Mouse (Mus musculus) midbrain, embryonic 11.5 days (tissue): ENCODE data around the gene Wasl. TPM values are rescaled to one million over a fixed set of nuclear protein-coding genes. Genes with fewer than 3 reads are reported as not detected.

Experiments
- ATAC-seq: fragments of 200-750 bp; cut with Nextera tagmentation; 2 replicates; pipeline ENCODE4 v1.8.0; 2017; ENCODE audit warnings: moderate TSS enrichment, moderate library complexity; ENCODE audit not compliant: low FRiP score
- DNase-seq: peaks from one replicate; pipeline ENCODE4 v3.0.0; 2015; ENCODE audit warnings: low spot score; ENCODE audit errors: missing footprints
- H3K27ac ChIP-seq: fragments of 300-500 bp; sonication (generic); 2 replicates; pipeline ENCODE4 v1.5.1; 2014; ENCODE audit warnings: low read depth, low read length
- H3K27me3 ChIP-seq: fragments of 300-500 bp; sonication (generic); 2 replicates; pipeline ENCODE4 v1.6.1; 2014; ENCODE audit warnings: mild to moderate bottlenecking, low read length, moderate library complexity, mixed read lengths; ENCODE audit not compliant: control insufficient read depth, insufficient read depth
- H3K36me3 ChIP-seq: fragments of 300-500 bp; sonication (generic); 2 replicates; pipeline ENCODE4 v1.6.1; 2014; ENCODE audit warnings: mild to moderate bottlenecking, low read length, moderate library complexity, mixed read lengths; ENCODE audit not compliant: control insufficient read depth, insufficient read depth
- H3K4me1 ChIP-seq: fragments of 300-500 bp; sonication (generic); 2 replicates; pipeline ENCODE4 v1.6.1; 2014; ENCODE audit warnings: low read length; ENCODE audit not compliant: control insufficient read depth, insufficient read depth
- H3K4me2 ChIP-seq: fragments of 300-500 bp; sonication (generic); 2 replicates; pipeline ENCODE4 v1.6.1; 2014; ENCODE audit warnings: mild to moderate bottlenecking, moderate library complexity
- H3K4me3 ChIP-seq: fragments of 300-500 bp; sonication (generic); 2 replicates; pipeline ENCODE4 v1.5.1; 2014; ENCODE audit warnings: low read depth, low read length
- H3K9ac ChIP-seq: fragments of 300-500 bp; sonication (generic); 2 replicates; pipeline ENCODE4 v1.6.1; 2014; ENCODE audit warnings: low read length
- H3K9me3 ChIP-seq: fragments of 300-500 bp; sonication (generic); 2 replicates; pipeline ENCODE4 v1.6.1; 2016; ENCODE audit warnings: low read length; ENCODE audit not compliant: control insufficient read depth
- WGBS: fragments of 180-500 bp; shearing (Covaris S2); extraction: QIAGEN DNeasy Blood & Tissue Kit; methylation state at CpG from one replicate; pipeline ENCODE4 v1.1.7; 2014; 5-methylcytosine and 5-hydroxymethylcytosine counted together
- polyA plus RNA-seq: library from polyadenylated mRNA; unstranded; fragments of >200 nt; fragmentation: Nextera tagmentation; extraction: Ambion mirVana; gene quantifications from 2 replicates; pipeline ENCODE4 v1.2.1, GENCODE M21; 2014

Gene Wasl
- 47.0 and 50.7 TPM in 2 replicates for polyA plus RNA-seq

DNA sequence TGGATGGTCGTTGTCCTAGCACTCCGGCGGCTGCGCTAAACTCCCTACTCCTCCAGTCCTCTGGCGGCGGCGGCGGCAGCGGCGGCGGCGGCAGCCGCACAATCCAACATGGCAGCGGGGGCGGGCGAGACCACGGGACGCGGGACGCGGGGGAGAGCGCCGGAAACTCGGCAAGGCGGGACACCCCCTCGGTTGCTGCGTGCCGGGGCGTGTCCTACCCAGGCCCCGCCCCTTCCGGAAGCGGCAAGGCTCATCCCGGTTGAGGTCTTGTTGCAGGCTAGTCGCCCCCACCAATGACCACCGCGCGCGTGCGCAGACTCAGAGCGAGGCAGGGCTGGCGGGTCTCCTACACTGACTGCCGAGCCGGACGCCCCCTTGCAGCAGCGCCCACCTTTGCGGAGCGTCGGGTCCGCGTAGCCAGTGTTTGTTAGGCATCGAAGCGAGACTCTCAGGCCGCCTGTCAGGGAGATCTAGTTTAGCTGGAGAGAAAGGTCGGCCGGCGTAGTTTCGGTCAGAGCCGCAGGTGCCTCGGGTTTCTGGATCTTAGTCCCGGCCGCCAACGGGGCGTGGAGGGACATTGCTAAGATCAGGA lies at the start of gene Wasl:
Gene Wasl (minus strand): TSS at position 143 of the 592 bp plus-strand sequence.
- Histone ChIP-seq H3K9me3 (no peaks in the 10 kb centered on the region), H3K9ac (peak within 1 kb of the TSS; percentile 97), H3K4me3 (peak within 1 kb of the TSS; percentile 94), H3K4me2 (peak within 1 kb of the TSS; percentile 92), H3K27me3 (no peaks in the 10 kb centered on the region), H3K27ac (peak within 1 kb of the TSS; percentile 93), H3K36me3 (no peaks in the 10 kb centered on the region), H3K4me1 (peaks cover 7% of the 10 kb centered on the region)
- peak; percentile 100 for DNase-seq
- 0% methylated on average over 50 of the region's 63 CpGs for WGBS
- peak; percentile 99 for ATAC-seq

DNA sequence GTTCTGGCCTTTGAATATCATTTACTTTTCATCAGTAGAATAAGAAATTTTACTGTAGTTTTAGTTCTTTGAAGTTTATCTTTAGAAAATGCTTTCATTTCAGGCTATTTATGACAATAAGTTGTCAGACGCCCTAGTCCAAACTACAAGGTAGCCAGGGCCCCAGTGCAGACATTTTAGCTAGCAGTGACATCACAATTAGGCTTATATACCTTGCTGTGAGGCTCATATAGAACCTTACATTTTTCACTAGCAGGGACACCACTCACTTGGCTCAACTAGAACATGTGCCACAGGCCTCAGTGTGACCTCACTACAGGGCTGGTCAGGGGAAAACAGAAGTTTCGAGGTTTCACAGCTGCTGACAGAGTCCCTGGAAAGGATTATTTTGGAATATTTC lies 42.7 kb upstream of the Wasl start:
- Histone ChIP-seq H3K27me3 (no peaks in the 10 kb centered on the region), H3K9me3 (no peaks in the 10 kb centered on the region), H3K36me3 (no peaks in the 10 kb centered on the region), H3K4me3 (no peak overlapping the region), H3K4me1 (no peaks in the 10 kb centered on the region), H3K9ac (no peak overlapping the region), H3K27ac (no peak overlapping the region), H3K4me2 (no peak overlapping the region)
- 68% methylated on average over 2 of the region's 2 CpGs for WGBS
- DNase-seq (no peak), ATAC-seq (no peak)

DNA sequence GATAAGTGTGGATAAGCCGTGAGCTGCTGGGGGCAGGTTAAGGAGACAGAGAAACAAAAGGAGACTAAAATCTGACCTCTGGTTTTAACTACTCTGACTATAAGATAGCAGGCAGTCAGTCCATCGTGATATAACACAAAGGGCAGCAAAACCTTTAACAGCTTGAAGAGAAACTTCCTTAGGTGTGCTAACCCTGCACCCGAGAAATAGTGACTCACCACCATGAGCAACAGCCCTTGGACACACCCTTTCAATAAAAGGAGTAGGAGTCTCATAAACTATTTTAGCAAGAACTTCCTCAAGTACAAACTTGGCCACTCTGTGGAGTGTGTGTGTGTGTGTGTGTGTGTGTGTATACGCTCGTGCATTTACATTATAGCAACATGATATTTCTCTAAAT lies 42.3 kb upstream of the Wasl start:
- Histone ChIP-seq H3K9ac (no peak overlapping the region), H3K4me1 (no peaks in the 10 kb centered on the region), H3K9me3 (no peaks in the 10 kb centered on the region), H3K36me3 (no peaks in the 10 kb centered on the region), H3K4me3 (no peak overlapping the region), H3K27ac (no peak overlapping the region), H3K4me2 (no peak overlapping the region), H3K27me3 (no peaks in the 10 kb centered on the region)
- WGBS = 90% methylated on average over 5 of the region's 5 CpGs
- ATAC-seq (no peak), DNase-seq (no peak)

DNA sequence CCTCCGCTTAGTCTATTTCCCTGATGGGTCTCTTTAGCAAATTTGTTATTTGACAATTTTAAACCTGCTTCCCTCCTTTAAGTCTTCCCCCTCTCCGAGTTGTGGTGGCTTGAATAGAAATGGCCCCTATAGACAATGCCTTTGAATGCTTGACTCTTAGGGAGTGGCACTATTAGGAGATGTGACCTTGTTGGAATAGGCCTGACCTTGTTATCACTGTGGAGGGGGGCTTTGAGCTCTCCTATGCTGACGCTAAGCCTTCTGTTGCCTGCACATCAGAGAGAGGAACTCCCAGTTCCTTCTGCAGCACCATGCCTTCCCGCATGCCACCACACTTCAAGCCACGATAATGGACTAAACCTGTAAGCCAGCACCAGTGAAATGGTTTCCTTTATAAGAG lies 32.4 kb upstream of the Wasl start:
- Histone ChIP-seq H3K4me3 (no peak overlapping the region), H3K36me3 (no peaks in the 10 kb centered on the region), H3K27me3 (no peaks in the 10 kb centered on the region), H3K4me1 (no peaks in the 10 kb centered on the region), H3K9me3 (no peaks in the 10 kb centered on the region), H3K4me2 (no peak overlapping the region), H3K9ac (no peak overlapping the region), H3K27ac (no peak overlapping the region)
- 93% methylated on average over 5 of the region's 5 CpGs for WGBS
- ATAC-seq (no peak), DNase-seq (no peak)

DNA sequence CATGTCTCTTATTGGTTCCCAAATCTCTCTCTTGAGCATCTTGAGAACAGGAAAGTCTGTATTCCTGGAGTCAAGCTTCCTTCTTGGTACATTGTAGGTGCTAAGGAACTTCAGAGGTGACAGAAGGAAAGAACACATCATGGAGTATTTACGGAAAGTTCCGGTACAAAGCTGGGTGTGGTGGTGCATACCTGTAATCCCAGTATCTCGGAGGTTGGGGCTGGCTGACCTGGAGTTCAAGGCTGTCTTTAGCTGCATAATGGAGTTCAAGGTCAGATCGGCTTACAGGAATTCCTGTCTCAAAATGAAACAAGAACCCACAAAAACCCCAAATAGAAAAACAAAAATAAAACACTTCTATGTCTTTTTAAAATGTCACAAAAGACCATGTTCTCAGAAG lies 31.3 kb upstream of the Wasl start:
- Histone ChIP-seq H3K4me3 (no peak overlapping the region), H3K4me2 (no peak overlapping the region), H3K36me3 (no peaks in the 10 kb centered on the region), H3K27me3 (no peaks in the 10 kb centered on the region), H3K27ac (no peak overlapping the region), H3K9me3 (no peaks in the 10 kb centered on the region), H3K4me1 (no peaks in the 10 kb centered on the region), H3K9ac (no peak overlapping the region)
- DNase-seq (no peak), ATAC-seq (no peak)
- 87% methylated on average over 4 of the region's 4 CpGs for WGBS

DNA sequence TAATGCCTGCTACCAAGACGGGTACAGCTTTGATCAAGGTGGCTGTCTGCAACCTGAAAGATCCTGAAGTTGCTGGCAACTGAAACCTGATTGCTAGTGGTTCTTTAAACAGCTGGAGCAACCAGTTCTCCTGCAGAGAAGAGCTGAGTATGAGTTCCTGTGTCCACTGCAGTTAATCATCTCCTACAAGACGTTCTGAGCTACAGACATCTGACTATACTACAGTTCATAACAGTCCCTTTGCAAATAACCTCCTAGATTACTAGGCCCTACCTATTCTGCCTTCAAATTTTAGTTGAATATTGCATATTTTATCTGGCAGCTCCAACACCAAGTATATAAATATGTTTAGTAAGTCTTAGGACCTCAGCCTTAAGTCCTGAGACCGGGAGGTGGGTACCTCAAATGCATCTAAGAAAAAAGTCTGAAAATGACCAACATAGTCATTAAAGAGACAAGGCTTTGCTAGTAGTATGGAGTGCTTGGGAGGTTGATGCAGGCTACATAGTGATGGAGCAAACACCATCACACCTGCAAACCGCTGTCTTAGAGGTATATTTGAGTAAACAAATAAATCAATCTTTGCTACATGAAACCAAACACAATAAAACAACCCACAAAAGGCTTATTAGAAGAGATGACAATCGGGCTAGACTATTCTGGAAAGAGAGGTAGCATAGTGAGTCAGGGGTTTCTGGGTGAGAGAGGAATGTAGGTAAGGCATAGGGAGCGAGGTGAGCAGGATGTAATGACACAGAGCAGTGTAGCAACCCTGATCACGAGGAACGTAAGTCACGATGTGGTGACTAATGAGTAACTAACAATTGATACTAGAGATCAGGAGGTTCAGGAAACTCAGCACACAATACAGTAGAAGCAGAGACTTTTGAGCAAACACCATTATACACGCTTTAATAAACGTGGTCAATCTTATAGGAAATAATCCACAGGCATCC lies 29.9 kb upstream of the Wasl start:
- no peak for ATAC-seq
- 89% methylated on average over 11 of the region's 11 CpGs for WGBS

DNA sequence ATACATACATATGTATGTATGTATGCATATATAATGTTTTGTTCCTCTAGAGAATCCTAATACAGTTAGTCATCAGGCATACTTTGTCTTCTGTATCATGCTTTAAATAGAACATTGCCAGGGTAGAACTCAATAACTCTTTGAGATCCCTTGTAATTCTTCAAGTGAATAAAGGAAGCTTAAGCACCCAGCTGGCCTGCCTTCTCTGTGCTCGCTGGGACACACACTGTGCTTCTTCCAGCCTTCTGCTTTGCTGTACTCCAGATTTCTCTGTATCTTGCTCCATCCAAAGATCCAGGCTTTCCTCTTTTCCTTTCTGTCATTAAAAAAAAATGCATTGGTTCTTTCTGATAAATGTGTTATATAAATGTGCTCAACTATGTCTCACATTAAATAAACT lies 23.1 kb upstream of the Wasl start:
- WGBS = 41% methylated on average over 1 of the region's 1 CpGs
- Histone ChIP-seq H3K4me2 (no peak overlapping the region), H3K27me3 (no peaks in the 10 kb centered on the region), H3K36me3 (no peaks in the 10 kb centered on the region), H3K4me1 (no peaks in the 10 kb centered on the region), H3K27ac (no peak overlapping the region), H3K9ac (no peak overlapping the region), H3K4me3 (no peak overlapping the region), H3K9me3 (no peaks in the 10 kb centered on the region)
- ATAC-seq (no peak), DNase-seq (no peak)

More for the DNA sequence above, 29.9 kb upstream of the Wasl start:
- Histone ChIP-seq H3K4me2 (no peak overlapping the region), H3K9me3 (no peaks in the 10 kb centered on the region), H3K27ac (no peak overlapping the region), H3K36me3 (no peaks in the 10 kb centered on the region), H3K4me3 (no peak overlapping the region), H3K27me3 (no peaks in the 10 kb centered on the region), H3K4me1 (no peaks in the 10 kb centered on the region), H3K9ac (no peak overlapping the region)
- no peak for DNase-seq

DNA sequence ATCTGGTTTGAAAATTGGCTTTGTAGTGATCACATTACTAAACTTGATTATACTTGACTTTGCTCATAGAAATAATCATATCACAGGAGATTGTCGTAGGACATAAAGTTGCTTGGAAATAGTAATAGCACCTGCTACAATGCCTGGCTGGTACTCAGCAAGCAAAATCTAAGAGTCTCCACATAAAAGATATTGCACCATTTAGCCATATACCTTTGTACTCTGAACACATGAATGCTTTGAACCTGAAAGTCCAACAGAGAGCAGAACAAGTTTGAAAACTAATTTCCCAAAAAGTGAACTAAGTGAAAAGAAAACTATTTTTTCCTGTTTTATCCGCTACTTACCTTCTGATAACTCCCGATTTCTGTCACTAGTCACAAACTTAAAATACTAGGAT lies 18.3 kb upstream of the Wasl start:
- Histone ChIP-seq H3K4me1 (no peaks in the 10 kb centered on the region), H3K4me3 (no peak overlapping the region), H3K9ac (no peak overlapping the region), H3K9me3 (no peaks in the 10 kb centered on the region), H3K36me3 (no peaks in the 10 kb centered on the region), H3K27me3 (no peaks in the 10 kb centered on the region), H3K4me2 (no peak overlapping the region), H3K27ac (no peak overlapping the region)
- DNase-seq = no peak
- no peak for ATAC-seq
- WGBS = 94% methylated on average over 3 of the region's 3 CpGs

DNA sequence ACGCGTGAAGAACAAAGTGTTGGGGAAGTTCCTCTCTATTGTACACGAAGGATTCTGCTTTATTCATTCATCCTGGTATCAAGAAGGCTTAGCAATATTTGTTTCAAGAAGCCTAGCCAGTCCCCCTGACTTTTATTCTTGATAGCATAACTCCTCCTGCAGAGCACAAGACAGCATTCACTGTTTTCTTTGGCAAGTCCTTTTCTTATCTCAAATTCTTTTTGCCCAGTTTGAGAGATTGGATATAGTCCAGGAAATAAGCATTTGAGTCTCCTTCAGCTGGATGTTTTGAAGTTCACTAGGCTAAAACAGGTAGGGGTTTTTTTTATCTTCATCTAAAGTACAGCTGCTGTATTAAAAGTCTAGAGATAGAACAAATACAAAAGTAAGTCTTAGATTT lies 3.0 kb upstream of the Wasl start:
- no peaks in the 10 kb centered on the region for H3K9me3 ChIP-seq
- 73% methylated on average over 3 of the region's 3 CpGs for WGBS
- ATAC-seq = no peak

More for the DNA sequence above, 3.0 kb upstream of the Wasl start:
- H3K9ac ChIP-seq = no peak overlapping the region
- no peak for DNase-seq
- H3K4me2 ChIP-seq = no peak overlapping the region
- H3K4me1 ChIP-seq = peaks cover 4% of the 10 kb centered on the region
- H3K27ac ChIP-seq = no peak overlapping the region
- no peaks in the 10 kb centered on the region for H3K27me3 ChIP-seq
- no peak overlapping the region for H3K4me3 ChIP-seq
- H3K36me3 ChIP-seq = no peaks in the 10 kb centered on the region
